Mouse (Mus musculus) adrenal gland, postnatal 36 days (tissue): ENCODE data around the gene Myo5c. TPM values are rescaled to one million over a fixed set of nuclear protein-coding genes. Genes with fewer than 3 reads are reported as not detected.

Source experiments
- DNase-seq, 2 experiments: peaks; one replicate each; pipeline ENCODE4 v3.0.0; 2021; ENCODE audit warnings: mixed read lengths in 1 of 2
- long read RNA-seq, 2 experiments: library from polyadenylated mRNA; stranded (forward); transcript quantifications; one replicate each; pipeline ENCODE4 v2.0.0; 2021; ENCODE audit warnings: borderline sequencing depth in 2 of 2
- total RNA-seq, 2 experiments: library from RNA; stranded (reverse); gene quantifications; 2 replicates each; pipeline ENCODE4 v1.2.3; 2021

The Myo5c gene
- 1 to 10 TPM; 2.1 to 2.5 TPM for total RNA-seq
- long read RNA-seq, experiment 1 = 0 reads
- long read RNA-seq, experiment 2, partial matches to known transcripts = 1 of 1 reads
- long read RNA-seq, experiment 2, other reads (novel, unspliced or antisense) = 0 of 1 reads

- DNase-seq = peak; percentile 67 to 73
Observed at GRCm38 (mm10) chr9:75231841-75232746, at the start of gene Myo5c. TSS of gene Myo5c (plus strand) at chr9:75232020.

GRCm38 (mm10) chr9:75187646-75188260, 44.1 kb upstream of the Myo5c start:
- no peak for DNase-seq

- DNase-seq = peak in 1 of 2 experiments; percentile 4
Observed at GRCm38 (mm10) chr9:75193858-75194257, 38.0 kb upstream of the Myo5c start.

GRCm38 (mm10) chr9:75196335-75196734, 35.5 kb upstream of the Myo5c start:
- DNase-seq = peak; percentile 69 to 77

GRCm38 (mm10) chr9:75197297-75197696, 34.5 kb upstream of the Myo5c start:
- DNase-seq = peak; percentile 61 to 69

GRCm38 (mm10) chr9:75201506-75201905, 30.3 kb upstream of the Myo5c start:
- DNase-seq = peak; percentile 23 to 25

- no peak for DNase-seq
Observed at GRCm38 (mm10) chr9:75202036-75202435, 29.8 kb upstream of the Myo5c start.

- DNase-seq = no peak
Observed at GRCm38 (mm10) chr9:75209246-75209645, 22.6 kb upstream of the Myo5c start.

- DNase-seq = no peak
Observed at GRCm38 (mm10) chr9:75210269-75210668, 21.6 kb upstream of the Myo5c start.

- DNase-seq = no peak
Observed at GRCm38 (mm10) chr9:75214743-75215413, 16.9 kb upstream of the Myo5c start.

GRCm38 (mm10) chr9:75219942-75220341, 11.9 kb upstream of the Myo5c start:
- DNase-seq = no peak

- DNase-seq = peak; percentile 77 to 80
Observed at GRCm38 (mm10) chr9:75221420-75222287, 10.2 kb upstream of the Myo5c start.

- DNase-seq = no peak
Observed at GRCm38 (mm10) chr9:75232860-75233259, 1.0 kb downstream of the Myo5c start.

GRCm38 (mm10) chr9:75234271-75234741, 2.5 kb downstream of the Myo5c start:
- peak in 1 of 2 experiments; percentile 35 for DNase-seq

GRCm38 (mm10) chr9:75234983-75235627, 3.3 kb downstream of the Myo5c start:
- DNase-seq = no peak

- DNase-seq = no peak
Observed at GRCm38 (mm10) chr9:75235696-75236095, 3.9 kb downstream of the Myo5c start.

- DNase-seq = no peak
Observed at GRCm38 (mm10) chr9:75236416-75237308, 4.8 kb downstream of the Myo5c start.

- DNase-seq = no peak
Observed at GRCm38 (mm10) chr9:75238179-75238578, 6.4 kb downstream of the Myo5c start.

GRCm38 (mm10) chr9:75243052-75243451, 11.2 kb downstream of the Myo5c start:
- no peak for DNase-seq
